Mouse (Mus musculus): ENCODE measurements around the gene Cnr2.
A peak's percentile ranks its signal among the peaks of the same experiment; 100 is the strongest.

GRCm38 (mm10) chr4:135889884-135890283 lies 5.3 kb upstream of the Cnr2 start:
- no peak for TF ChIP-seq ZNF384 (IDR thresholded peaks at IDR 0.05; ENCODE audit: low read depth, low read length)
- TF ChIP-seq POLR2A (IDR thresholded peaks at IDR 0.05; ENCODE audit: control insufficient read depth in 1 of 2, insufficient read depth in 1 of 2, low read depth in 1 of 2, low read length in 2 of 2, poor library complexity in 1 of 2), result no peak
- no peak for TF ChIP-seq TAL1 (IDR thresholded peaks at IDR 0.05; ENCODE audit: low read length)
- peak; percentile 78 to 96 (median 93) for TF ChIP-seq CTCF (IDR thresholded peaks at IDR 0.05 in 2 of 3, conservative IDR thresholded peaks at IDR 0.05 in 1 of 3; ENCODE audit: control insufficient read depth in 1 of 3, insufficient read depth in 1 of 3, low read depth in 2 of 3, low read length in 3 of 3, poor library complexity in 1 of 3, severe bottlenecking in 1 of 3)
- no peak for TF ChIP-seq EP300 (IDR thresholded peaks at IDR 0.05; ENCODE audit: low read depth in 1 of 2, low read length in 2 of 2)
- no peak for TF ChIP-seq BHLHE40 (IDR thresholded peaks at IDR 0.05; ENCODE audit: borderline replicate concordance, low read depth, low read length)
- no peak for TF ChIP-seq ELF1 (IDR thresholded peaks at IDR 0.05; ENCODE audit: low read depth, low read length)
- TF ChIP-seq GATA1 (IDR thresholded peaks at IDR 0.05; ENCODE audit: low read depth, low read length), result no peak
- TF ChIP-seq POLR2AphosphoS2 (IDR thresholded peaks at IDR 0.05; ENCODE audit: low read length), result no peak
- no peak for TF ChIP-seq MEF2A (IDR thresholded peaks at IDR 0.05; ENCODE audit: extremely low read depth, insufficient replicate concordance, low read depth, low read length, poor library complexity, severe bottlenecking)
- TF ChIP-seq USF2 (IDR thresholded peaks at IDR 0.05; ENCODE audit: borderline replicate concordance in 1 of 2, insufficient read depth in 1 of 2, low read depth in 1 of 2, low read length in 2 of 2), result no peak
- TF ChIP-seq JUND (IDR thresholded peaks at IDR 0.05; ENCODE audit: low read depth, low read length), result no peak
- peak; percentile 86 for TF ChIP-seq ZC3H11A (IDR thresholded peaks at IDR 0.05; ENCODE audit: low read depth, low read length)
